Mouse (Mus musculus) adrenal gland, postnatal 25 days (tissue): ENCODE measurements around the gene Krtap1-4. TPM values are rescaled to one million over a fixed set of nuclear protein-coding genes. Genes with fewer than 3 reads are reported as not detected.

Source experiments
- DNase-seq: peaks from one replicate; pipeline ENCODE4 v3.0.0; 2021; ENCODE audit warnings: mixed read lengths
- total RNA-seq: library from RNA; stranded (reverse); gene quantifications from 2 replicates; pipeline ENCODE4 v1.2.3, GENCODE M21; 2021

Krtap1-4 gene
- total RNA-seq, 1 experiment from 2014 or later: not detected

GRCm38 (mm10) chr11:99547892-99548291 lies 35.6 kb downstream of the Krtap1-4 start:
- DNase-seq: no peak

- peak; percentile 21 for DNase-seq
Measured at GRCm38 (mm10) chr11:99539721-99540120, 43.7 kb downstream of the Krtap1-4 start.

Other genes starting within 250 kb of the Krtap1-4 start
- not detected in 2 replicates for gene Krt26, start 245.7 kb downstream of the Krtap1-4 start, total RNA-seq
- not detected in 2 replicates for gene Krt27, start 232.6 kb downstream of the Krtap1-4 start, total RNA-seq
- not detected in 2 replicates for gene Krt28, start 208.8 kb downstream of the Krtap1-4 start, total RNA-seq
- 4.3 and 7.7 TPM in 2 replicates for gene Krt10, start 194.3 kb downstream of the Krtap1-4 start, total RNA-seq
- not detected in 2 replicates for gene Krt12, start 161.4 kb downstream of the Krtap1-4 start, total RNA-seq
- 0.15 TPM in 1 of 2 replicates, not detected in the other for gene Krt20, start 145.5 kb downstream of the Krtap1-4 start, total RNA-seq
- not detected in 2 replicates for gene Krt23, start 90.5 kb downstream of the Krtap1-4 start, total RNA-seq
- gene Krt39, start 62.3 kb downstream of the Krtap1-4 start, total RNA-seq: not detected in 2 replicates
- gene Krt40, start 40.5 kb downstream of the Krtap1-4 start, total RNA-seq: not detected in 2 replicates
- gene Krtap3-3, start 32.8 kb downstream of the Krtap1-4 start, total RNA-seq: not detected in 2 replicates
- gene Krtap3-2, start 26.8 kb downstream of the Krtap1-4 start, total RNA-seq: not detected in 2 replicates
- gene Gm11939, start 24.2 kb downstream of the Krtap1-4 start, total RNA-seq: not detected in 2 replicates
- not detected in 2 replicates for gene Krtap3-1, start 17.0 kb downstream of the Krtap1-4 start, total RNA-seq
- gene Krtap1-5, start 2.6 kb downstream of the Krtap1-4 start, total RNA-seq: not detected in 2 replicates
- not detected in 2 replicates for gene Krtap1-3, start 7.7 kb upstream of the Krtap1-4 start, total RNA-seq
- gene Krtap9-3, start 14.5 kb upstream of the Krtap1-4 start, total RNA-seq: not detected in 2 replicates
- not detected in 2 replicates for gene Gm11938, start 19.7 kb upstream of the Krtap1-4 start, total RNA-seq
- not detected in 2 replicates for gene Gm11937, start 26.5 kb upstream of the Krtap1-4 start, total RNA-seq
- not detected in 2 replicates for gene Krtap2-4, start 31.2 kb upstream of the Krtap1-4 start, total RNA-seq
- not detected in 2 replicates for gene Gm11562, start 36.8 kb upstream of the Krtap1-4 start, total RNA-seq
- gene Krtap4-1, start 44.6 kb upstream of the Krtap1-4 start, total RNA-seq: not detected in 2 replicates
- gene Krtap4-2, start 51.4 kb upstream of the Krtap1-4 start, total RNA-seq: not detected in 2 replicates
- not detected in 2 replicates for gene Krtap4-7, start 60.4 kb upstream of the Krtap1-4 start, total RNA-seq
- gene Gm11555, start 66.6 kb upstream of the Krtap1-4 start, total RNA-seq: not detected in 2 replicates
- not detected in 2 replicates for gene Gm11563, start 75.3 kb upstream of the Krtap1-4 start, total RNA-seq
- gene Krtap4-6, start 82.3 kb upstream of the Krtap1-4 start, total RNA-seq: not detected in 2 replicates
- gene Gm14190, start 107.1 kb upstream of the Krtap1-4 start, total RNA-seq: not detected in 2 replicates
- not detected in 2 replicates for gene Gm14180, start 150.6 kb upstream of the Krtap1-4 start, total RNA-seq
- gene Gm11595, start 189.3 kb upstream of the Krtap1-4 start, total RNA-seq: not detected in 2 replicates
- gene Krtap4-8, start 197.1 kb upstream of the Krtap1-4 start, total RNA-seq: not detected in 2 replicates
- gene Krtap4-9, start 201.5 kb upstream of the Krtap1-4 start, total RNA-seq: not detected in 2 replicates
- not detected in 2 replicates for gene Gm11596, start 209.8 kb upstream of the Krtap1-4 start, total RNA-seq
- not detected in 2 replicates for gene Gm11569, start 215.3 kb upstream of the Krtap1-4 start, total RNA-seq
- gene Gm11554, start 220.8 kb upstream of the Krtap1-4 start, total RNA-seq: not detected in 2 replicates
- gene Krtap4-13, start 226.2 kb upstream of the Krtap1-4 start, total RNA-seq: not detected in 2 replicates
- gene Gm11564, start 232.0 kb upstream of the Krtap1-4 start, total RNA-seq: not detected in 2 replicates